Mouse (Mus musculus) G1E (cell line): ENCODE data around the gene Ntsr2. TPM values are rescaled to one million over a fixed set of nuclear protein-coding genes. Genes with fewer than 3 reads are reported as not detected.

Experiments used
- ATAC-seq: 2 replicates; pipeline ENCODE4 v1.8.0; 2016; ENCODE audit warnings: mild to moderate bottlenecking; ENCODE audit not compliant: insufficient number of reproducible peaks, poor library complexity, low FRiP score, severe bottlenecking; ENCODE audit errors: extremely low read depth
- DNase-seq: peaks from one replicate; pipeline ENCODE4 v3.0.0; 2012; ENCODE audit warnings: low spot score
- H3K27me3 ChIP-seq: 2 replicates; pipeline ENCODE4 v1.6.1; 2012; ENCODE audit warnings: mild to moderate bottlenecking, low read length, inconsistent platforms; ENCODE audit not compliant: insufficient read depth
- H3K36me3 ChIP-seq: replicated peaks from 2 replicates; pipeline ENCODE3; 2012; ENCODE audit warnings: mild to moderate bottlenecking, inconsistent platforms
- H3K4me1 ChIP-seq: 2 replicates; pipeline ENCODE4 v1.6.1; 2012; ENCODE audit warnings: low read depth, low read length, inconsistent platforms, mixed read lengths; ENCODE audit not compliant: insufficient read depth
- H3K4me3 ChIP-seq: 2 replicates; pipeline ENCODE4 v1.5.1; 2012; ENCODE audit warnings: low read depth, mild to moderate bottlenecking, inconsistent platforms, low read length, moderate library complexity, mixed read lengths
- H3K9me3 ChIP-seq: replicated peaks from 2 replicates; pipeline ENCODE4 v1.6.1; 2012; ENCODE audit warnings: inconsistent platforms
- CTCF ChIP-seq: IDR thresholded peaks from 2 replicates; pipeline ENCODE4 v1.5.1; 2012; ENCODE audit warnings: low read depth, low read length, inconsistent platforms, mixed read lengths
- GATA1 ChIP-seq: IDR thresholded peaks from 2 replicates; pipeline ENCODE4 v1.6.1; 2012; ENCODE audit warnings: borderline replicate concordance, low read length, inconsistent platforms, mixed read lengths
- GATA2 ChIP-seq: IDR thresholded peaks from 2 replicates; pipeline ENCODE4 v1.6.1; 2012; ENCODE audit warnings: low read depth, low read length, inconsistent platforms, borderline replicate concordance
- POLR2AphosphoS5 ChIP-seq: IDR thresholded peaks from 2 replicates; pipeline ENCODE4 v1.6.1; 2012; ENCODE audit warnings: low read depth, low read length, inconsistent platforms; ENCODE audit not compliant: insufficient replicate concordance
- TAL1 ChIP-seq: conservative IDR thresholded peaks from 2 replicates; pipeline ENCODE4 v1.6.1; 2012; ENCODE audit warnings: low read depth, low read length, inconsistent platforms, mixed read lengths
- polyA plus RNA-seq: library from polyadenylated mRNA; stranded (reverse); fragments of >175 nt; gene quantifications from 2 replicates; pipeline ENCODE4 v1.2.3, GENCODE M21; 2012
- total RNA-seq, 2 experiments: library from RNA; stranded (forward) in 1 of 2; stranded (reverse) in 1 of 2; fragments of 200-1000 nt in 1 of 2; fragments of >200 nt in 1 of 2; fragmentation: Nextera tagmentation in 1 of 2; gene quantifications; 2 replicates each; pipeline ENCODE4 v1.2.3; 2014 to 2017

The Ntsr2 gene
- total and polyA plus RNA-seq, 3 experiments: 0.05 TPM; not detected in 2

DNA sequence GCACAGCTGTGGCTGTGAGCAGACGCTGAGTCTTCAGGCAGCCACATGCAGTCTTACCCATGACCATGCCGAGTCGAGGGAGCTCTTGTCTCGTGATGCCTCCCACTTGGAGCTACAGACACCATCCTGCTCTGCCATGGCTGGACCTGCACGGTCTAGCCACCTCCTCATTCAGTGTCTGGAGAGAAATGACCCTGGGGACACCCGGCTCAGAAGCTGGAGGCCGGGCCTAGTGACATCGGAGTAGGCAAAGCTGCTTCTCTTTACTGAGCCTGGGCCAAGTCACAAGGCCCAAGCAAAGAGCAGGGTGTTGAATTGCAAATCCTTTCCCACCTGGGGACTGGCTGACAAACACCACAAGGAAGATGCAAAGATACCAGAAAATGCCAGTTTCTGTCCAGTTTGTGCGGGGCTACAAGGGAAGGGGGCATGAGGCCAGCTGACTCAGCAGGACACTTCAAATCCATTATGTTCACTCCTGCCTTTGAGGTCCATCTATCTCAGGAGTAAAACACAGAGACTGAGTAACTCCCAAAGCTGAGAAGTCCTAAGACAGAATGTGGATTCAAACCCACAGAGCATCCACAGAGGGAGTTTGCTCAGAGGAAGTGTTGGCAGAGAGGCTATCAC is 6.3 kb upstream of the Ntsr2 start:
- H3K36me3 ChIP-seq: no peaks in the 10 kb centered on the region
- H3K27me3 ChIP-seq: peaks cover 17% of the 10 kb centered on the region
- H3K4me1 ChIP-seq: no peaks in the 10 kb centered on the region
- DNase-seq (no peak), ATAC-seq (no peak)
- TF ChIP-seq TAL1: no peak
- TF ChIP-seq POLR2AphosphoS5: no peak
- no peak for TF ChIP-seq CTCF
- no peak for TF ChIP-seq GATA1
- TF ChIP-seq GATA2: no peak
- H3K4me3 ChIP-seq: no peak overlapping the region
- H3K9me3 ChIP-seq: no peaks in the 10 kb centered on the region

DNA sequence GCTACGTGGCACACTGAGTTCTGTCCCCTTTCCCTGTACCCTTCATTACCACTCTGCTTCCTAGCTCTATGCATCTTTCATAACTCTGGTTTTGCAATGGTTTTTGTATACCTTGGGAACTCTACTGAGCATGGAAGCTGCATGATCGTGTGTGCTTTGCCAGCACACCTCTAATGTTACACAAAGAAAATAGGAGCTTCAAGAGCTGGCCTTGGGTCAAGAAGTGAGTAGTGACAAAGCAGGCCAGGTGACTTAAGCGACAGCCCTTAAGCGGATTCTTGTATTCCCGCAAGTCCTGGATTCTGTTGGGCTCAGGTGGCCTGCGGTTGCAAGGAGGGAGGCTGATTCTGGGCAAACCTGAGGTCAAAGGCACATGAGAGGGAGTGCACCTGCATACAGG is 4.9 kb upstream of the Ntsr2 start:
- H3K27me3 ChIP-seq: peaks cover 17% of the 10 kb centered on the region
- ATAC-seq (no peak), DNase-seq (no peak)
- H3K4me3 ChIP-seq: no peak overlapping the region
- H3K4me1 ChIP-seq: no peaks in the 10 kb centered on the region
- H3K36me3 ChIP-seq: no peaks in the 10 kb centered on the region
- H3K9me3 ChIP-seq: no peaks in the 10 kb centered on the region
- TF ChIP-seq GATA2: no peak
- no peak for TF ChIP-seq POLR2AphosphoS5
- no peak for TF ChIP-seq CTCF
- no peak for TF ChIP-seq TAL1
- no peak for TF ChIP-seq GATA1

DNA sequence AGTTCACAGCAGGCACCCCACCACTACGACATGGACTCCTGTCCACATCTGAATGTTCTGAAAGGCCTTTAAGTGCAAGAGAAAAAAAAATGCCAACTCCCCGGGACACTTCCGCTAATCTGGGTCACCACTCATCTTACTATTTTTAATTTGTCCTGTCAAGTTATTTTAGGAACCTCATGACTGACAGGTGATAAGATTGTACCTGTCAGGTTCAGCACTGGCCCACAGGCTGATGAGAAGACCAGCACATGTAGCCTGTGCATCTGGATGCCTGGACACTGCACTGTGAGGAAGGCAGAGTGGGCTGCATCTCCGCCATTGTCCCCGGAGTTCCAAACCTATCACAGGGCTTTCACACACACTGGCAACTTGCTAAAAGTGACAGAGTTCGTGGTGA is 3.4 kb upstream of the Ntsr2 start:
- Histone ChIP-seq H3K9me3 (no peaks in the 10 kb centered on the region), H3K4me1 (no peaks in the 10 kb centered on the region), H3K36me3 (no peaks in the 10 kb centered on the region), H3K27me3 (peaks cover 13% of the 10 kb centered on the region), H3K4me3 (no peak overlapping the region)
- ATAC-seq: no peak
- TF ChIP-seq TAL1 (no peak), CTCF (no peak), POLR2AphosphoS5 (no peak), GATA1 (no peak), GATA2 (no peak)
- DNase-seq: no peak

DNA sequence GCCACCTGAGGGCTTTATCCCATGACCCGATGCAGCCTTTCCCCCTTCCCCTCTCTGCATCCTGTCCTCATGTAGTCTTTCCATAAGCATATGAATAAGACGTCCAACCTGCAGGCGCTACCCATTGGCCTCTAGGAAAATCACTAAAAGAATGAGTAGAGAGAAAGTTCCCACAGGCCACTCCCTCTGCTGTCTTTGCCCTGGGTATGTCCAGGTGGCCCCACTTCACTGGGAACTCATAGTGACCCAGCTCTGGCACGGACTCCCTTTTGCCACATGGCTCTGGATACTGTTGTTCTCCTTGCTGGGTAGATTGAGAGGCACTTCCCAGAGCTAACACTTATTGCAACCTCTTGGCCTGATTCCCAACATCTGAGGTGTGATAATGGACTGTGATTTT is 2.4 kb downstream of the Ntsr2 start:
- ATAC-seq: no peak
- no peaks in the 10 kb centered on the region for H3K36me3 ChIP-seq
- TF ChIP-seq GATA1 (no peak), CTCF (no peak), GATA2 (no peak), POLR2AphosphoS5 (no peak), TAL1 (no peak)
- H3K27me3 ChIP-seq: peaks cover 6% of the 10 kb centered on the region
- H3K9me3 ChIP-seq: no peaks in the 10 kb centered on the region
- no peaks in the 10 kb centered on the region for H3K4me1 ChIP-seq
- H3K4me3 ChIP-seq: no peak overlapping the region
- no peak for DNase-seq

DNA sequence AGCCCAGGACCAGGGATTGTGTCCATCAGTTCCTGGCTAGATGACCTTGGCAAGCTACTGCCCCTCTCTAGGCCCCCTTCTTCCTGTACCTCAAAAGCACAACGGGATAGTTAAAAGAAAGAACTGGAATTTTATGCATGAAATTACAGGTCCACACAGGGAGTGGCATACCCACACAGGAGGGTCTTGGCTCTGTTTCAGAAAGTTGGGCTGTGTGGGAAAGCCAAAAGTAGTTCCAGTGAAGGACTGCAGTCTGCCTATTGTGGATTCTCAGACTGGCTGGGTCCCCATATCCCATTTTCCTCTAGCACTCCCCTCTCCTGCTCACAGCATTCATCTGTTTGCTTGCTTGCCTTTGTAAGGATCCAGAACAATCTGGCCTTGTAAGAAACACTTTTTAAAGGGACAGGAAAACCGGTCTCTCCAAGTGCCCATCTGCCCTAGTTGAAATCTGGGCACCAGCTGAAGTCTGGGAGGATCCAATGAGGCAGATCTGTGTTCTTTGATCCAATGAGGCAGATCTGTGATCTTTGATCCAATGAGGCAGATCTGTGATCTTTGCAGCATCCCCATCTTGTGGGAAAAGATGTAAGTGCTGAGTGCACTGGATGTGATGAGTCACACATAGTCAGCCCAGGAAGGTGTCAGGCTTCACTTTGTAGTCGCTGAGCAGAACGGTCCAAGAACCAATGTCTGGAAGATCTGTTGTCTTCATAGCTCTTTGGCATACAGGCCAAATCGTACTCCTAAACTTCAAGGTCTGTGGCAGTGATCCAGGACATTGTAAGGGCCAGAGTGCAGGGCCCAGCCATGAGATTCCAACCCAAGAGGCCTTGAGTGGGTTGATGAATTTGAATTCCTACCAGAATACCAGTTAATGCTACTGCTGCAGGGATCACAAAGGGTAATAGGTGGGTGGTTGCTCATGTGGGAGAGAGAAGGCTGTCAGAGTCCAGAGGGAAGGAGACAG is 4.0 kb downstream of the Ntsr2 start:
- H3K27me3 ChIP-seq: peaks cover 6% of the 10 kb centered on the region
- no peak for ATAC-seq
- no peaks in the 10 kb centered on the region for H3K4me1 ChIP-seq
- no peaks in the 10 kb centered on the region for H3K9me3 ChIP-seq
- no peaks in the 10 kb centered on the region for H3K36me3 ChIP-seq
- DNase-seq: no peak
- no peak overlapping the region for H3K4me3 ChIP-seq
- no peak for TF ChIP-seq TAL1
- TF ChIP-seq POLR2AphosphoS5: no peak
- TF ChIP-seq GATA1: no peak
- TF ChIP-seq GATA2: no peak
- TF ChIP-seq CTCF: no peak

DNA sequence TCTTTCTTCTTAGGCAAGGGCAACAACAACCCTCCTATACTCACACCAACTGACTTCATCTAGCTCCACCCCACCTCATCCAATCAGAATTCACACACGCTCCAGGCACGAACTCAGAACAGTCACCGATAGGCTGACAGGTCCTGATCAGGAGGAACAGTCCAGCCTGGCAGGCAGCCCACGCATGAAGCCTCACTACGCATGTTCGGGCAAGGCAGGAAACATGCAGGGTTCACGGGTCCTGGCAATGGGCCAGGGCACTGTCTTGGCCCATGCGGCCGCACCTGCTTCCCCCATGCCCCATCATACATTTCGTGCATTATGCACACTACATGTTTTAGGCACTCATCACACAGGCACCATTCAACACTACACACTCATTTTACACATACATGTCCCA is 8.3 kb downstream of the Ntsr2 start:
- Histone ChIP-seq H3K27me3 (peaks cover 4% of the 10 kb centered on the region), H3K36me3 (no peaks in the 10 kb centered on the region), H3K4me3 (no peak overlapping the region), H3K9me3 (no peaks in the 10 kb centered on the region), H3K4me1 (no peaks in the 10 kb centered on the region)
- DNase-seq (no peak), ATAC-seq (no peak)
- no peak for TF ChIP-seq POLR2AphosphoS5
- no peak for TF ChIP-seq GATA2
- TF ChIP-seq GATA1: no peak
- TF ChIP-seq TAL1: no peak
- no peak for TF ChIP-seq CTCF
